Mouse (Mus musculus): ENCODE data around the gene Cebpe. TPM values are rescaled to one million over a fixed set of nuclear protein-coding genes. Genes with fewer than 3 reads are reported as not detected.

Cebpe gene
- total RNA-seq, 1 experiment from 2014 or later = not detected

GRCm38 (mm10) chr14:54674317-54674716 lies 37.7 kb downstream of the Cebpe start:
- DNase-seq = no peak

- DNase-seq = peak; percentile 72
Measured at GRCm38 (mm10) chr14:54669381-54669780, 42.6 kb downstream of the Cebpe start.

GRCm38 (mm10) chr14:54664477-54665222 lies 47.3 kb downstream of the Cebpe start:
- DNase-seq = no peak

Other genes with a start within 250 kb of the Cebpe start
- gene Lrp10, start 248.0 kb downstream of the Cebpe start, total RNA-seq (2021) = 92.0 and 92.5 TPM in 2 replicates
- 0.75 and 0.93 TPM in 2 replicates for gene Rem2, start 236.1 kb downstream of the Cebpe start, total RNA-seq (2021)
- gene Prmt5, start 194.6 kb downstream of the Cebpe start, total RNA-seq (2021) = 42.4 and 49.8 TPM in 2 replicates
- 27.6 and 29.3 TPM in 2 replicates for gene Haus4, start 157.6 kb downstream of the Cebpe start, total RNA-seq (2021)
- 18.2 and 23.3 TPM in 2 replicates for gene Ajuba, start 134.6 kb downstream of the Cebpe start, total RNA-seq (2021)
- 5.4 and 6.2 TPM in 2 replicates for gene 4931414P19Rik, start 106.2 kb downstream of the Cebpe start, total RNA-seq (2021)
- gene Psmb5, start 94.2 kb downstream of the Cebpe start, total RNA-seq (2021) = 248 and 259 TPM in 2 replicates
- not detected in 2 replicates for gene Psmb11, start 90.7 kb downstream of the Cebpe start, total RNA-seq (2021)
- not detected in 2 replicates for gene Gm17606, start 71.2 kb downstream of the Cebpe start, total RNA-seq (2021)
- 1.7 and 2.2 TPM in 2 replicates for gene Cdh24, start 70.8 kb downstream of the Cebpe start, total RNA-seq (2021)
- 33.7 and 41.0 TPM in 2 replicates for gene 1700123O20Rik, start 26.0 kb downstream of the Cebpe start, total RNA-seq (2021)
- 168 and 193 TPM in 2 replicates for gene Acin1, start 25.2 kb downstream of the Cebpe start, total RNA-seq (2021)
- not detected in 2 replicates for gene Gm29776, start 13.3 kb downstream of the Cebpe start, total RNA-seq (2021)
- 46.1 and 51.5 TPM in 2 replicates for gene Slc7a8, start 69.8 kb upstream of the Cebpe start, total RNA-seq (2021)
- gene Rnf212b, start 102.0 kb upstream of the Cebpe start, total RNA-seq (2021) = 0.38 TPM in 1 of 2 replicates, not detected in the other
- gene Homez, start 158.8 kb upstream of the Cebpe start, total RNA-seq (2021) = 9.6 and 10.9 TPM in 2 replicates
- 14.0 and 15.9 TPM in 2 replicates for gene Ppp1r3e, start 165.4 kb upstream of the Cebpe start, total RNA-seq (2021)
- 43.5 and 51.9 TPM in 2 replicates for gene Bcl2l2, start 171.2 kb upstream of the Cebpe start, total RNA-seq (2021)
- gene Gm20521, start 171.3 kb upstream of the Cebpe start, total RNA-seq (2021) = 1.7 and 7.0 TPM in 2 replicates
- 154 and 191 TPM in 2 replicates for gene Pabpn1, start 180.3 kb upstream of the Cebpe start, total RNA-seq (2021)
- 30.7 and 32.9 TPM in 2 replicates for gene Slc22a17, start 201.0 kb upstream of the Cebpe start, total RNA-seq (2021)
- 3.1 and 6.2 TPM in 2 replicates for gene Efs, start 214.0 kb upstream of the Cebpe start, total RNA-seq (2021)
- not detected in 2 replicates for gene Il25, start 220.5 kb upstream of the Cebpe start, total RNA-seq (2021)
- 1.6 and 1.9 TPM in 2 replicates for gene Cmtm5, start 224.1 kb upstream of the Cebpe start, total RNA-seq (2021)

Data from adrenal gland, postnatal 14 days (tissue).